Mouse (Mus musculus) brown adipose tissue, adult 24 weeks (tissue): Measurements from ENCODE around the gene Nisch. TPM values are rescaled to one million over a fixed set of nuclear protein-coding genes. Genes with fewer than 3 reads are reported as not detected.

ENCODE experiments used
- H3K27ac ChIP-seq: fragments of 200-500 bp; replicated peaks from 2 replicates; pipeline ENCODE4 v1.5.1; 2012; ENCODE audit warnings: low read depth, mild to moderate bottlenecking, low read length
- H3K4me1 ChIP-seq: fragments of 200-500 bp; 2 replicates; pipeline ENCODE4 v1.6.1; 2012; ENCODE audit warnings: low read length, mixed read lengths; ENCODE audit not compliant: control insufficient read depth, insufficient read depth, insufficient read length
- H3K4me3 ChIP-seq: fragments of 200-500 bp; 2 replicates; pipeline ENCODE4 v1.5.1; 2012; ENCODE audit warnings: low read depth, mild to moderate bottlenecking, low read length, moderate library complexity; ENCODE audit not compliant: insufficient read depth
- polyA plus RNA-seq: library from polyadenylated mRNA; stranded (reverse); fragments of >200 nt; gene quantifications from 2 replicates; pipeline ENCODE4 v1.2.4, GENCODE M21; 2012; ENCODE audit not compliant: missing spikeins, insufficient read depth, insufficient read length

Nisch gene
- polyA plus RNA-seq, 1 experiment: 84.5 TPM

- peak overlapping the region; percentile 57 for H3K4me3 ChIP-seq
- H3K27ac ChIP-seq: no peak overlapping the region
- peaks cover 13% of the 10 kb centered on the region for H3K4me1 ChIP-seq
Measured at GRCm38 (mm10) chr14:31129326-31130235, 87.2 kb downstream of the Nisch start.

GRCm38 (mm10) chr14:31128826-31129219 lies 87.9 kb downstream of the Nisch start, which contains the start of gene Smim4:
Gene Smim4 (minus strand): TSS chr14:31128956.
- H3K27ac ChIP-seq: peak within 1 kb of the TSS; percentile 80
- H3K4me3 ChIP-seq: peak within 1 kb of the TSS; percentile 88
- H3K4me1 ChIP-seq: peaks cover 13% of the 10 kb centered on the region

GRCm38 (mm10) chr14:31128101-31128825 lies 88.5 kb downstream of the Nisch start:
- Histone ChIP-seq H3K4me3 (peak overlapping the region; percentile 88), H3K27ac (peak overlapping the region; percentile 80), H3K4me1 (peaks cover 13% of the 10 kb centered on the region)

GRCm38 (mm10) chr14:31126826-31127225 lies 89.9 kb downstream of the Nisch start:
- Histone ChIP-seq H3K4me1 (peaks cover 13% of the 10 kb centered on the region), H3K4me3 (no peak overlapping the region), H3K27ac (no peak overlapping the region)

GRCm38 (mm10) chr14:31125106-31126075 lies 91.4 kb downstream of the Nisch start:
- Histone ChIP-seq H3K27ac (0 out of 2 replicates have a peak overlapping the region, but pooled peaks have one; percentile 36), H3K4me3 (no peak overlapping the region), H3K4me1 (peaks cover 13% of the 10 kb centered on the region)

Other genes with a start within 250 kb of the Nisch start
- 12.4 and 13.8 TPM in 2 replicates for gene Glt8d1, start 215.5 kb downstream of the Nisch start, polyA plus RNA-seq
- gene Spcs1, start 215.3 kb downstream of the Nisch start, polyA plus RNA-seq: 153 and 202 TPM in 2 replicates
- 12.9 and 19.0 TPM in 2 replicates for gene Pbrm1, start 197.8 kb downstream of the Nisch start, polyA plus RNA-seq
- 25.5 and 43.9 TPM in 2 replicates for gene Gnl3, start 197.8 kb downstream of the Nisch start, polyA plus RNA-seq
- gene Smim4, start 88.0 kb downstream of the Nisch start, polyA plus RNA-seq: 119 and 175 TPM in 2 replicates
- 2.5 and 4.0 TPM in 2 replicates for gene Nt5dc2, start 85.9 kb downstream of the Nisch start, polyA plus RNA-seq
- 25.2 and 28.0 TPM in 2 replicates for gene Stab1, start 48.3 kb downstream of the Nisch start, polyA plus RNA-seq
- 17.2 and 24.4 TPM in 2 replicates for gene Tnnc1, start 8.6 kb downstream of the Nisch start, polyA plus RNA-seq
- gene Sema3g, start 914 bp upstream of the Nisch start, polyA plus RNA-seq: 5.4 and 10.5 TPM in 2 replicates
- gene Phf7, start 34.4 kb upstream of the Nisch start, polyA plus RNA-seq: 7.3 and 9.9 TPM in 2 replicates
- 17.8 and 22.0 TPM in 2 replicates for gene Bap1, start 34.5 kb upstream of the Nisch start, polyA plus RNA-seq
- gene Dnah1, start 107.0 kb upstream of the Nisch start, polyA plus RNA-seq: not detected in 2 replicates
- 14.9 and 16.9 TPM in 2 replicates for gene Capn7, start 119.7 kb upstream of the Nisch start, polyA plus RNA-seq
- 65.9 and 67.5 TPM in 2 replicates for gene Sh3bp5, start 219.1 kb upstream of the Nisch start, polyA plus RNA-seq